Mouse (Mus musculus) adrenal gland, postnatal 4 days (tissue): ENCODE results near the gene Jph3. TPM values are rescaled to one million over a fixed set of nuclear protein-coding genes. Genes with fewer than 3 reads are reported as not detected.

Experiments
- DNase-seq, 2 experiments: peaks; one replicate each; pipeline ENCODE4 v3.0.0; 2021 to 2022; ENCODE audit warnings: low spot score in 2 of 2, mixed read lengths in 2 of 2
- long read RNA-seq, 2 experiments: library from polyadenylated mRNA; stranded (forward); transcript quantifications; one replicate each; pipeline ENCODE4 v2.0.0; 2021
- total RNA-seq, 2 experiments: library from RNA; stranded (reverse); gene quantifications; 2 replicates each; pipeline ENCODE4 v1.2.3; 2021

The Jph3 gene
- total RNA-seq = 1 to 10 TPM; 5.0 to 5.8 TPM
- long read RNA-seq, experiment 1, partial matches to known transcripts = 1 of 2 reads
- long read RNA-seq, experiment 1, other reads (novel, unspliced or antisense) = 0 of 2 reads
- long read RNA-seq, experiment 2, partial matches to known transcripts = 3 of 3 reads
- long read RNA-seq, experiment 2, other reads (novel, unspliced or antisense) = 0 of 3 reads

DNA sequence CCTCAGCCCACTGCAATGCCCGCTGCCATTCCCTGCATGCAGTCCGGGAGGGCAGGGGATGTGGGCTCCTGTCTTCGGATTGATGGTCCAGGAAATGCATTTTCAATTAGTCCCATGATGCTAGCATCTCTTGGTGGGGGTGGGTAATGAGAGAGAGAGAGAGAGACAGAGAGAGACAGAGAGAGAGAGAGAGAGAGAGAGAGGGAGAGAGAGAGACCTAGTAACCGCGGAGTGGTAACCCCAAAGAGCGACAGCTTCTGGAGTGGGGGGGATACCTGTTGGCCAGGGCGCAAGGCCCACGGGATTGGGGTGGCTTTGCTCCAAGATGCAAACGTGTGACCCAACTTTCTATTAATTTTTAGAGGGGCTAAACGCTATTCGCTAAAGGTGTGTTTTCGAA, at the start of gene Jph3:
Gene Jph3, plus strand, starts transcription at position 301 of the 400 bp plus-strand sequence.
- no peak for DNase-seq

DNA sequence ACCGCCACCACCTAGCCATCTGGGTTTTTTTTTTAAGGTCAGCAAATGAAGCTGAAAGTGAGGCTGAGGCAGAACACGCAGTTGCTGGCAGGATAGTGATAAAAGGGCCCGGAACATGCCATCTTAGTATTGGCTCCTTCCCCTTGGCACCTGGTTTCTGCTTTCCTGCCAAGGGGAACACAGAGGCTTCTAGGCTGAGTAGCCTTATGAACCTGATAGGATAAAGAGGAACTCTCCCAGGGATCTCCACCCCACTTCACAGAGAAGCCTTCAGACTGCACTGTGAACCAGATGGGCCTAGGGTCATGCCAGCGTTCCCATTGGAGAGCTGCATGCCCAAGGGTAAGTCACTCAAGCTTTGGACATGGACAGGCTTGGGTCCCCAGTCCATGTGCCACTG, 48.5 kb upstream of the Jph3 start:
- DNase-seq = no peak

DNA sequence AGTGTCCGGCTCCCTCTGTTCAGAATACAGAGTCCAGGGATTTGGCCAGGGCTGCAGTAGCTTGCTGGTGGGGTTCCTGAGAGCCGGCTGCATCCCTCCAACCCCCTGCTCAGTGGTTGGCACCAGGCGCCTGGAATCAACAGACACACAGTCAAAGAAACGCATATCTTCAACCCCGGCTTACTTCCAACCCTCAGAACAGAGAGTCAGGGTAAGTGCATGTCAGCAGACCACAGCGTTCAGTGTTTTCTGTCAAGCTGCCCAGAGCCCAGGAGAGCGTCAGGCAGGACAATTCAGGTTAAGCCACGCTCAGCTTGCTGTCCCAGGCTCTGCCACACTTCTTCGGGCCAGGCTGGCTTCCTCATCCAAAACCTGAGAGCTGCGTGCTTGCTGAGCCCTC, 48.0 kb upstream of the Jph3 start:
- no peak for DNase-seq

DNA sequence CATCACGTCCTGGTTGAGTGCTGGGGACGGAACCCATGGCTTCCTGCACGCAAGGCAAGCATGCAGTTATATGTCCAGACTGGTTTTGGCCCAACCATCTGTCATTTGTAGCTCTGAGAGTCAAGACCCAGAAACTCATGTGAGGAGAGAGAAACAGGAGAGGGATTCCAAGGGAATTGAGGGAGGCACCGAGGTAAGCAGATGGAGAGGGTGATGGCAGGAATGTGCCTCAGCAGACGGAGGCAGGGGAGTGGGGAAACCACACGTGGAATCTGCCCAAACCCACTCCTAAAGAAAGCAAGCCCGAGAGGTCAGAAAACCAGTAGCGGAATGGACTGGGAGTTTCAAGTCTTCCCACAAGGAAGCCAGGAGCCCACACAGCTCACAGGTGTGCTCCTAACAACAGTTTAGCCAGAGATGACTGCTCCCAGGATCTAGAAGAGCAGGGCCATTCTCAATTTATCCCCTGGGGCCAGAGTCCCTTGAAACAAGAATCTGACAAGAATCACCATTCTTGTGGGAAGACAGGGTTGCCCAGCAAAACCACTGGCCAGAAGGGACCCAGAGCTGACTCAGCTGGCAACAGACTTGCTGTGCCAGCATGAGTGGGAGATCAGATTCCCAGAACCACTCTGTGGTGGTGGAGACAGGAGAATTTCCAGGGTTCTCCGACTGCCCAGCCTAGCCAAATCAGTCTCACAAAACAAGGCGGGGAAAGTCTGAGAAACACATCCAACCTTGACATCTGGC, 46.2 kb upstream of the Jph3 start:
- no peak for DNase-seq

DNA sequence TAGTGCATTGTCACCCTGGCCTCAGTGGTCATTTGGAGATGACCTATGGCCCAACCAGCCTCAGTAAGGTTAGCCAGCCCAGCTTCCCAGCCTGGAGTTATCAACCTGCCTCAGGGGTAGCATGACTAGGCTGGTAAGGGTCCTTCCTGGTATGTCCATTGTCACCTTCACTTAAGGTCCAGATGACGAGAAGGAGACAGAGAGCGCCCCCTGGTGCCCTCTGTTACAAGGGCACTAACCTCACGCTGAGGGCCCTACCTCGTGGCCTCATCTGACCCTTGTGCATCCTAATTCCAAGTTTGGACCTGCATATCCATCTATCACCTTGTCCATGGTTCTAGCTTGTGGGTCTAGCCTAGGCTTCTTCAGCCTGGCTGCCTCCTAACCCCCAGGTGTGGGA, 44.0 kb upstream of the Jph3 start:
- no peak for DNase-seq

DNA sequence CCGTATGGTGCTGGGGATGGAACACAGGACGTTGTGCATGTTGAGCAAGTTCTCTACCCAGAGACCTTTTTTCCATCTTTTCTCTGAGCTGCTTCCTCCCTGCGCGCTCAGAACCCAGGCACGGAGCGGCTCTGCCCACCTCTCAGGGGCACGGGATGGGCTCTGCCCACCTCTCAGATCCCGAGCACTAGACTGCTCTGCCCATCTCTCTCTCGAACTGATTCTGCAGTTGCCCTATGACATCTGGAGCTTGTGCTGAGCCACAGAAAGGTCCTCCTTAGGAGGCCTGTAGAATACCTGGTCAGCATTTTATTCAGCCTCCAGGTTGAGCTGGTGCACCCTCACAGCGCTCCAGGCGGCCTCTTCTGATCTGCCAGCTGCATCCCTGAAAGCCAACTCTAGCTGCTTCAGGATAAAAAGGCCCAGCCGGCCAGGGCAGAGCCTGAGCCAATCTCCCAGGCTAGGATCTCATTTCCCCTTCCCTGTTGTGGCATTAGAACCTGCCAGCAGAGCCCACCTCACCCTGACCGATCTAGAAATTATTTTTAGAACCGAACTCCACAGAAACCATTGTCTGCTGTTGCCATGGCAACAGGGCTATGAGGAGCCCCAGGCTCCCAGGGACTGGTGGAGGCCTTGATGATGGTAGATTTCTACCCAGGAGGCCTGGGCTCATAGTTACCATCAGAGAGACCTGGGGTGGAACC, 41.8 kb upstream of the Jph3 start:
- no peak for DNase-seq

DNA sequence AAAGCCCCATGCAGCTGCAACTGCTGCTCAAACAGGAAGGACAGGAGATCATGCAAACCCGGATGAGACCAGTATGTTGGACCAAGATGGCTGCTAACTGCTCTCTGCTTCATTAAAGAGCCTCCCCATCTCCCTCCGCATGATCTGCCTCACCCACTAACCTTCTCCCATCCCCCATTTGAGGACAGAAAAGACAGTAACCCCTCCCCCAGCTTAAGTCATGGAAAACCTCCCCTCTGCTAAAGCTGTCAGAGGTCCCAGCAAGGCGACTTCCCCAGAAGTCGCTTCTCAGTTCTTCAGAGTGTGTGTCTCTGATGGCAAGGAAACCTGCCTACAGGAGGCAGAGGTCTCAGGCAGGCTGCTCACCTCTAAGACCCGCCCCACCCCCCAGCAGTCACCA, 40.9 kb upstream of the Jph3 start:
- no peak for DNase-seq

DNA sequence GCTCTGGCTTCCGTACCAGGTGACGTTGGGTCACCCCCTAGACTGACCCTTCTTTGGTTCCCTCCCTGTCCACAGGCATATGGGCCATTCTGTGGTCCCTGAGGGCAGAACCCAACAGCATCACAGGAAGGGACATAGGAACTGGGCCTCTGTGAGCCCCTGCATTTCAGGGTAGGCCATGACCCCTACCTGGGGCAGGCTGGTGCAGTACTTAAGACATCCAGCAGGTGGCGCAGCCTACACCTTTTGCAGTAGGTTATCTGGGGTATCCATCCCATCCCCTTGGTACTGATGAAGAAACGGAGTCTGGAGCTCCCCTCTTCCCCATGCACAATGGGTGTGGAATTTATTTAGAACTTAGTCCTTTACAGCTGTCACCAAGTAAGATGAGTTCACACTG, 35.0 kb upstream of the Jph3 start:
- peak in 1 of 2 experiments; percentile 31 for DNase-seq

DNA sequence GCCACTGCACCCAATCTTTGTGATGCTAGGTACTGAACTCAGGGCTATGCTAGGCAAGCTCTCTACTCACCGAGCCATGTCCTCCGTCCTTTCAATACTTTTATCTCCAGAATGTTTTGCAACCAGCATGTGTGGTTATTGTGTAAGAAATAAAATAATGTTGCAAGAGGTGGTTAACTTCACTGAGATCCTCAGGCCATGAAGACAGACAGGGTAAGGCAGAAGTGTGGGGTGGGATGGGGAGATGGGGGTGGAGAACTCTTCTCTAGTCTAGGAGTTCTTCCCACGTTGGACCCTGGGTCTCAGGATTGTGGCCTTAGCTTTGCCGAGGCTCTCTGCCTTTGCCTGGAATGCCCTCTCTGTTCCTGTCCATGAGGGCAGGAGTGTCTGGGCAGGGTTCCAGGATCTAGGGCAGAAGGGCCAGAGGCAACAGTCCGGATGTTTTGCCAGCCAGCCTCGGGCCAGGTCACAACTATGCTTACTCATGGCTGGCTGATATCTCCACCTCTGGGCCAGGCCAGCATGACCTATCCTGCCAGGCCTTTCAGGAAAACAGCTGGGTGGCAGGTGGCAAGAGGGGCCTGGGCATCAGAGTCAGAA, 33.7 kb upstream of the Jph3 start:
- peak in 1 of 2 experiments; percentile 29 for DNase-seq

DNA sequence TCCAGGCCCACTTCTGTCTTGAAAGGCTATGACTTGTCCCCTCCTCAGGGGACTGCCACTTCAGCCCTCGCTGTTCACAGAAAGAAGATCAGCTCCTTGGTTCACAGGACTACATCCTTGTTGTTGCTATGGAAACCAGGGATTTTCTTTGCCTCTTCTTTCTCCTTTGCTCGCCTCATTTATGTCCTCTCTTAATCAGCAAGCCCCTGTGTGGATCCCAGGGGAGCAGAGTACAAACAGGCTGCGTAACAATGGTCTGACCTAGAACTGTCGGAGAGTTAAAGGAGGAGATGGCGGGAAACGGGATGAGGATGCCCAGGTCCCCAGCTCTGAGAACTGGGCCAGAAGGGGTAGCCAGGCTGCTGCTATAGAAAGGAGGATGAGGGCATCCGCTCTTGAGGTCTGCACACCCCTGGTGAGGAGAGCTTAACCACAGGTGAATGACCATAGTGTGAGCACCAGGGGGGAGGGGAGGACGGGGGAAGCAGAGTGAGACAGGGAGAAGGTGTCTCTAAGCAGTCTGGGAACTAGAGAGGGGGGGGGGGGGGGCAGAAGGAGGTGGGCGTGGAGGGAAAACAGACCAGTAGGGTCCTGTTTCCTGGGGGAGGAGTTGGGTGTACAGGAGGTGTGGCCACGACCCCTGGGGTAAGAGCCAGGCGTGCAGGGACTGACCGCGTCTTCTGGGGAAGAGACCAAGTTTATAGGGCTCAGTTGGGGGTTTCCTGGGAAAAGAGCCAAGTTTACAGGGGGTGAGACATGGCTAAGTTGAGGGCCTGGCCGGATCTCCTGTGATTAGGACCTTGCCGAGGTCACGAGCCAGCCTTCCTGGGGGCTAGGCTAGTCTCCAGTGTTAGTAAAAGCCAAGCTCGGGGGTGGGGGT, 31.4 kb upstream of the Jph3 start:
- DNase-seq = no peak

DNA sequence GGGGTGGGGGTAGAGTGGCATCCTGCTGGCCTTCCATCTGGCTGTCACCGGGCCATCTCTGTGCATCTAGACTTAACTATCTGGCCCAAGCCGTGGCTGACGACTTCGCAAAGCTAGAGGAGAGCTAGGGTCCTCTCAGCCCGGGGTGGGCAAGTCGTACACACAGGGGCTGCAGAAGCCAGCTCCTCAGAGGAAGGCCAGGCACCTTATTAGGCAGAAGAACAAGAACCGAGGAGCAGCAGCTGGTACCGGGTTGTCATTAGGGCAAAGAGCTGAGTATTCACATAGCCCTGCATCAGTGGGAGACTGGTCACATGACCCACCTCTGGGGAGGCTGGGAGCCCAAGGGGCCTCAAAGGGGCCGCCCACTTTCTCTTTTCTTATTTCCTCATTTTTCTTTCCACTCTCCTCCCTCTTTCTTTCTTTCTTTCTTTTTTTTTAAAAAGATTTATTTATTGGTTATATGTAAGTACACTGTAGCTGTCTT, 30.8 kb upstream of the Jph3 start:
- no peak for DNase-seq

DNA sequence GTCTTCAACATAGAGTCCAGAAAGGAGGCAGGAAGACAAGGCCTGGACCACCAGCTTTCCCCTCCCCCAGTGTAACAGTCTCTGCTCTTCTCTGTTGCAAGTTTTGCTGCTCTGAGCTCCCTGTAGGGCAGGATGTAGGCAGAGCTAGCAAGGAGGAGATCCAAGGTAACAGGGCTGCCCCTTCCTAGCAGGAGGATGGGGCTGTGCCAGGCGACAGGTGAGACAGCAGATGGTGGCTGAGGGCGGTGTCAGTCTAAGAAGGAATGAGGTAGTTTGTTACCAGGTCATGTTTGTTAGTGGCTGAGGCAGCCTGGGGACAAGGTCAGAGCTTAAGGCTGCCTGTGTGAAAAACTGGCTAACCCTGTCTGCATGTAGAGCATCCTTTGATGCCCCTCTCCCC, 29.5 kb upstream of the Jph3 start:
- DNase-seq = no peak

DNA sequence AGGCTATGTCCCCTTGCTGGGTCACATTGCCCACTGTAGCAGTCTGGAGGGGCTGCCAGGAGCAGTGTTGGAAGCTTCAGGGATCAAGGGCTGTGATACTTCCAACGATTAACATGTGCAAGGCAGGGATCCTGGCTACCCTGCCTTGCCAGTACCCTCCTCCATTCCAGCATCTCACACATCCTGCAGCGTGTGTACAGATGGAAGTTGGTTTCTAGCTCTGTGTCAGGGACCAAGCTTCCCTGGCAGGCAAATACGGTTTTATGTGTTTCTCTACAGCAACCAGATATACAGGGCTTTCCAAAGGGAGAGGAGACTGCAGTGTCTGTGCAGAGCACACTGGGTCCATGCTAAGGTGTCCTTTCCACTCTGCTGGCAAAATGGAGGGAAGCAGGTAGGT, 24.2 kb upstream of the Jph3 start:
- DNase-seq = no peak

DNA sequence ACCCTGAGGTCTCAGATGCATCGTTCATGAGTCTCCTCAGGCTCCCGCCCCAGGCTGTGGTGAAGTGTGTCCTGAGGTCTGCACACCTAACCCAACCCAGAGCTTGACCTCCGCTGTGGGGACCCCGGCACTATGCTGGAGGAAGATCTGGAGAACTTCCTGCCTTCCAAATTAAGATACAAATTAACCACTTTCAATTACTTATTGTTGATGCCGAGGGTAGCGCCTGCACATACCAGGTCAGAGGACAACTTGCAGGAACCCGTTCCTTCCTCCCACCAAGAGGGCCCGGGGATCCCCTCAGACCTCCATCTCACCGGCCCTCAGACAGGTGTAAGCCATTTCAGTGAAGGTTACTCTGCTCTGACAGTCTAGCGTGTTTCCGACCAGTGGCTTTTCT, 22.5 kb upstream of the Jph3 start:
- DNase-seq = no peak

DNA sequence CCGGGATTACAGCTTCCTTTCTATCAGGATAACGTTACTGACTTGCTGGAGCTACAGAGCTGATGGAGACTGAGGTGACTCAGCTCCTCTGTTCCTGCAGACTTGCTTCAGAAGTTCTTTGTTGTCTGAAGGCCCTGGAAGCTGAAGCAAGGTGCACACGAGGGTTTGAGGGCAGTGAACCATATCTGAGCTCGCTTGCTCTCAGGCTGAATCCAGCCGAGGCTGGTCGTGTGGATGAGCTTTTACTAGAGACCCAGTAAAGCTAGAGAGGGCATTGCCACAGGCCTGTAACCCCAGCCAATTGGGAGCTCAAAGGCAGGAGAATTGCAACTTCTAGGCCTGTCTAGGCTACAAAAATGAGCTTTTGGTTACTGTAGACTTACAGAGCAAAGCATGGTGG, 21.0 kb upstream of the Jph3 start:
- DNase-seq = no peak

DNA sequence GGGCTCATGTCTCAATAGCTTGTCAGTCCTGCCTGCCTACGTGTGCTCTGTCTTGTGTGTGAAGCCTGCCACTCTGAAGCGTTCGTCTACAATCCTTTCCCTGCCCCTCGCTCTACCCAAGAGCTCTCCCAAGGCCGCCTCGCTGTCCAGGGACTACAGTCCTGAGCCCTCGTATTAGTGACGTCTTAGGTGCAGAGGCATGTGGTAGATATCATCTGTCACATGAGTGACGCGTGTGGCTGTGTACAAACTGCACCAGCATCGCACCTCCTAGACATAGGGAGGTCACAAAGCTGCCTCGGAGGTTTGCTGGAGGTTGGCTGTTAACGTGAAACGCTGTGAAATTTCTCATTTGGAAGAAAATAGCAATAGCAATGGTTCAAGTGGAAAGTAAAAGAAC, 11.9 kb upstream of the Jph3 start:
- no peak for DNase-seq

DNA sequence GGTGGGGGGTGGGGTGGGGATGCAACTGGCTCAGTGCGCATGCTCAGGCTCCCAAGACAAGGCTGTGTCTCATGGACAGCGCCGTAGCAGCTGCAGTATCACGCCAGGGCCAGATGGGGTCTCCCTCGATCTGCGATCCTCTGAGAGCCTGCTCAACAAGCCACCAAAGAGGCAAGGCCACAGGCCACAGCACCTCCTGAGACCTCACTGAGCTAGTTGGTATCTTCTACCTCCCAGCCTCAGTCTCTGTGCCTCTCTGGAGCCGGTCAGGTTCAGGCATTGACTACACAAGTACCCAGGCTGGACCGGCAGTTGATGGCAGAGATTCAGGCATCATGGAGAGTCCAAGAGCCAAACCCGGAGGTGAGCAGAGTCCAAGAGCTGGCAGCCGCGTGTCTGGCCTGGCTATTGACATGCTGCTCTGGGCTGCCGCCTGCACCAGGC, 11.4 kb upstream of the Jph3 start:
- DNase-seq = peak; percentile 43 to 69

DNA sequence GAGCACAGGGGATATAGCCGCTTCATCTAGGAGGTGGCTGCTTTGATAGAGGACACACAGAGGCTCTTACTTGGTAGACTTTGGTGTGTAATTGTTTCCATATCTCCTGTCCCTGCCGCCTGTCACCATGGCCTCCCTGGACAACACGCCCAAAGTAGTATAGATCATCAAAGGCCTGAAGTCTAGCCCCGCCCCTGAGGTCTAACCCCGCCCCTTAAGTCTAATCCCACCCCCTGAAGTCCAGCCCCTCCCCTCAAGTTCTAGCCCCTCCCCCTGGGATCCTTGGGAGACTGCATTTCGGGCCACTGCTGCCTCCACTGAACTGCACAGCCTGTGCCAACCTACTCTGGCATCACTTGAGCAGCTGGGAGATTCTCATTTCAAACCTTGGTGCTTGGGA, 10.5 kb upstream of the Jph3 start:
- no peak for DNase-seq

DNA sequence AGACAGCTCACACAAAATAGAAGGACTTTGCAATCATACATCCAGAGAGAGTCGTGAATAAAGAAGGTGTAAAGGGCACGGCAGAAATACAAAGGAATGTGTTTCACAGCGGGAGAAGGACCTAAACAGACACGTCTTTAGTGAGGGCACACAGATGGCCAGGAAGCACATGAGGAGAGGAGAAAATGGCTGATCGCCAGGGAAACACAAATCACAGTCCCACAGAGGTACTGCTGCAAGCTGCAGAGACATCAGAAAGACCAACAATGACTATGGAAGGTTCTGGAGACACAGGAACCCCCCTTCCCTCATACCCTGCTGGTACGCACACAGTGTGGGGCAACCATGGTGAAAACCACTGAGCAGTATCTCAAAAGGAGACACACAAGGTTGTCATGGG, 8.4 kb upstream of the Jph3 start:
- no peak for DNase-seq

DNA sequence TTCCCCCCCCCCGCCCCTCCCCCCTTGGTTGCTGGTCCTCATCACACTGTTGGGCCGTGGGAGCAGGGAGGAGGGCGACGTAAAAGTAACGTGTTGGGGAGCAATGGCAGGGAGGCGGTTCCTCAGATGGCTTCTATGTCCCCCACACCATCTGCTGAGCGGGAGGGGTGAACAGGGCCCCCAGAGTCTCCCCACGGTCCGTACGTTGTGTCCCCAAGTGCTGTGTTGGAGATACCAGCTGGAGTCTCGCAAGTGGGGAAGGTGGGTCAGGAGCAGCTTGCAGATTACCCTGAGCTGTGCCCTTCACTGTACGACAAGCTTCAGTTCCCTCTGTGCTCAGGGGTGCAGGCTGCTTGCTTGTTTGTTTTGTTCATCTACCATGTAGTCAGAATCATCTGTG, 5.6 kb upstream of the Jph3 start:
- DNase-seq = no peak

DNA sequence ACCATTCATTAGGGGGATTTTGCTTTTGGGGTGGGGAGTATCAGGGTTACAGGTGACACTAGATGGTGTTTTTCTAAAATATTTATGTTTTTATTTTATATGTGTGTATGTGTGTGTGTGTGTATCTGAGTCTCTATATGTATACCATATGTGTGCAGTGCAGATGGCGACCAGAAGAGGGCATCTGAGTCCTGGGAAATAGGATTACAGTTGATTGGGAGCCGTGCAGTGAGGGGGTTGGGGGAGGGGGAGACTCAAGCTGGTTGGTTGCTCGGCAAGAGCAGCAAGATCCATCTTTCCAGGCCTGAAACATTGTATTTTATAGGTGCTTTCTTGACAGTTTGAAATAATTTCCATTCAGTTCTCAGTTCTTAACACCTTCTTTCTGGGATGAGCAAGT, 2.3 kb upstream of the Jph3 start:
- DNase-seq = no peak
